Mouse (Mus musculus) layer of hippocampus, adult 18-20 months (tissue): Measurements from ENCODE around the gene Insm2. TPM values are rescaled to one million over a fixed set of nuclear protein-coding genes. Genes with fewer than 3 reads are reported as not detected.
A peak's percentile ranks its signal among the peaks of the same experiment; 100 is the strongest.
"Not testable (repeated sequence)": the region's sequence is repeated elsewhere in the genome, so short reads cannot be mapped to it uniquely, and the experiment has no call there.

ENCODE experiments used
- DNase-seq, 2 experiments: peaks; one replicate each; pipeline ENCODE4 v3.0.0; 2022; ENCODE audit warnings: low spot score in 2 of 2
- long read RNA-seq: library from polyadenylated mRNA; stranded (forward); transcript quantifications from one replicate; pipeline ENCODE4 v2.0.0, GENCODE M21; 2021
- total RNA-seq, 2 experiments: library from RNA; stranded (reverse); gene quantifications; 2 replicates each; pipeline ENCODE4 v1.2.3; 2021

Gene Insm2
- under 1 TPM in 1 of 2 experiments, not detected in 1; 0.20 TPM for total RNA-seq
- long read RNA-seq, partial matches to known transcripts: 0 of 1 reads
- long read RNA-seq, other reads (novel, unspliced or antisense): 0 of 1 reads

DNA sequence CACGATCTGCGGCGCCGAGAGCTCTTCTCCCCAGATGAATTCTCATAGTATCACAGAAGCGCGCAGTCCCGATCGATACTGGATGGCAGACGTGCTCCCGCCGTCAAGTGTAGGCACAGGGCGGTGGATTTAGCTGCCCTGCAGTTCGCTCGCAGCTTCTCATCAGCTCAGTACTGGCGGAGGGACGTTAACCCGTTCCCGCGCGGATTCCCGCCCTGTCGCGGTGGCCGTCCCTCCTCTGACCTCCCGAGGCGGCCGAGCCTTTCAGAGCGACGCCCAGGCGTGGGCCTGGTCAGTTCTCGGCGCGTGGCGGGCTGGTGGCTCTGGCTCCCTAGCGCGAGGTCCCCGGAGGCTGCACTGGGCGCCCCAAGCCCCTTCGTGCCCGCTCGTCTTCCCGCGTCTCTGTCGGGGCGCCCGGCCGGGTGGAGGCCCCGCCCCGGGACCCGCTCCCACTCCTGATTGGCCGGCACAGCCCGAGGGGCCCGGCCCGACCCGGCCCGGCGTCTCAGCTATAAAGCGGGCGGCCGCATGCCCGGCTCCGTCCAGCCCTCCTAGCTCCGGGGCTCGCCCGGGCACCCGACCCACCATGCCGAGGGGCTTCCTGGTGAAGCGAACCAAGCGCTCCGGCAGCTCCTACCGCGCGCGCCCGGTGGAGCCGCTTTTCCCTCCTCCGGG is at the start of gene Insm2:
TSS of gene Insm2 (plus strand) at position 541 of the 675 bp plus-strand sequence.
- DNase-seq: peak in 1 of 2 experiments; percentile 18

DNA sequence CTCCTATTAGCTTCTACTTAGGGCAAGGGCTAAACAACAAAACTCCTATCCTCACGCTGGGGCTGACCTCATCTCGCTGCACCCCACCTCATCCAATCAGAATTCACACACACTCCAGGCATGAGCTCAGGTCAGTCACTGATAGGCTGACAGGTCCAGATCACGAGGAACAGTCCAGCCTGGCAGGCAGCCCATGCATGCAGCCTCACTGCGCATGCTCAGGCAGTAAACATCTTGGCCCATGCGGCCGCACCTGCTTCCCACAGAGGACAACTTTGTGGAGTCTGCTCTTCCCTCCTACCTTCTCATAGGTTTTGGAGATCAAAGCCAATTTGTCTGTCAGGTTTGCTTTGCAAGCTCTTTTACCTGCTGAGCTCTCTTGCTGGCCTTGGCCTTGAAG is 44.3 kb upstream of the Insm2 start:
- not testable (repeated sequence) for DNase-seq

- DNase-seq: no peak
Measured at GRCm38 (mm10) chr12:55557866-55558265, 41.4 kb upstream of the Insm2 start.

DNA sequence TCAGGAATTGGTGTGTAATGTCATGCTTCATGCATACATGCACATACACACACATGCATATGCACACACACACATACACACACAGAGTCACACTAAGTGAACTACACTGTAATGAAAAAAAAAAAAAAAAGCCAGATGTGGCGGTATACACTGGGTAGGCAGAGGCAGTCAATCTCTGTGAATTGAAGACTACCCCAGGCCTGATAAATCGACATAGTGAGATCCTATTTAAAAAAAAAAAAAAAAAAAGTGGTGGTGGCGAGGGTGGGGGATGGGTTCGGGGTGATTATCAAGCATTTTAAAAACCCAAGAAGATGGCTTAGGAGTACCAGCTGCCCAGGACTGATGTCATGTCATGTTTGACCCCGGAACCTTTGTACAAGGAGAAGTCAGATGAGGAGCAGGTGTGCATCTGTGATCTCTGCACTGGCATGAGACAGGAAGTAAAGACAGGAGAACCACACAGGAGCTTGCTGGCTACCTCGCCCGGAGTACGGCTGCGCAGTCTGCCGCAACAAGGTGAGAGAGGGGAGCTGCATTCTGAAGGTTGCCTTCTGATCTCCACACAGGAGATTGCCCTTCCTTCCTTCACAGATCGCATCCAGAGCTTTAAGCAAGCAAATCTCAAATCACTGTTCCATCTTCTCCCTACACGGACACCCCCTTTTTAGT is 39.9 kb upstream of the Insm2 start:
- no peak for DNase-seq

DNA sequence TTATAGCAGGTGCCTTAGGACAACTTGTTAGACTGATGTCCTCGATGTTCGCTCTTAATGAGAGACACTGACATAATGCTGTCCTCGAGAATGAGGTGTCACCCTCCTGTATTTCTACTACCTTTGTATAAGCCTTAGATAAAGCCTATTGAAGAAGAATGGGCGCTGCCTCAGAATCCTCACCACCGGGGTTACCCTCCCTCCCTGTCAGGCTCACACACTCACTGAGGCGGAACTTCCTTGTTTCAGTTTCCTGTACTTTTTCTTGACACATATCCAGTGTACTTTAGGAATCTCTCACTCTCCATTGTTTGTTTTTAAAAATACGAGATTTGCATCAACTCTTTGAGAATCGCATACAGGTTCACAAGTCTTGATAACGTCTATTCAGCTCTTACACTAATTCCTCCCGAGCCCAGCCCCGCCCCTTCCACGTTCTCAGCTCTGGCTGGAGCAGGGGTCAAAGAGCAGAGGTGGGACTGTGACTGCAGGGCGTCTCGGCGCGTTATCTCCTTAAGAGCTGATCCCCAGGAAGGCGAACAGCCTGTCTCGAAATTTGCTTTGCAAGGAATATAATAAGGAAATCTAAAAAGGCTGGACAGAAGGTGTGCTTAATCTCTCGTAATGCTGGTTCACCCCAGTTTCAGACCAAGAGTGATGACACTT is 39.1 kb upstream of the Insm2 start:
- DNase-seq: no peak

- DNase-seq: no peak
Measured at GRCm38 (mm10) chr12:55563742-55564141, 35.5 kb upstream of the Insm2 start.

GRCm38 (mm10) chr12:55564187-55564963 is 34.9 kb upstream of the Insm2 start:
- DNase-seq: no peak

GRCm38 (mm10) chr12:55565206-55565605 is 34.0 kb upstream of the Insm2 start, which contains the start of gene Aldoart2:
TSS of gene Aldoart2 (plus strand) at chr12:55565239.
- DNase-seq: no peak

DNA sequence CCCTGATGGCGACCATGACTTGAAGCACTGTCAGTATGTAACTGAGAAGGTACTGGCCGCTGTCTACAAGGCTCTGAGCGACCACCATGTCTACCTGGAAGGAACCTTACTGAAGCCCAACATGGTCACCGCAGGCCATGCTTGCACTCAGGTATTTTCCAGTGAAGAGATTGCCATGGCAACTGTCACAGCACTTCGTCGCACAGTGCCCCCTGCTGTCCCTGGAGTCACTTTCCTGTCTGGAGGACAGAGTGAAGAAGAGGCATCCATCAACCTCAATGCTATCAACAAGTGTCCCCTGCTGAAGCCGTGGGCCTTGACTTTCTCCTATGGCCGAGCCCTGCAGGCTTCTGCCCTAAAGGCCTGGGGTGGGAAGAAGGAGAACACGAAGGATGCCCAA is 33.4 kb upstream of the Insm2 start:
- no peak for DNase-seq

GRCm38 (mm10) chr12:55566837-55567236 is 32.4 kb upstream of the Insm2 start:
- no peak for DNase-seq

- no peak for DNase-seq
Measured at GRCm38 (mm10) chr12:55568466-55568865, 30.8 kb upstream of the Insm2 start.

DNA sequence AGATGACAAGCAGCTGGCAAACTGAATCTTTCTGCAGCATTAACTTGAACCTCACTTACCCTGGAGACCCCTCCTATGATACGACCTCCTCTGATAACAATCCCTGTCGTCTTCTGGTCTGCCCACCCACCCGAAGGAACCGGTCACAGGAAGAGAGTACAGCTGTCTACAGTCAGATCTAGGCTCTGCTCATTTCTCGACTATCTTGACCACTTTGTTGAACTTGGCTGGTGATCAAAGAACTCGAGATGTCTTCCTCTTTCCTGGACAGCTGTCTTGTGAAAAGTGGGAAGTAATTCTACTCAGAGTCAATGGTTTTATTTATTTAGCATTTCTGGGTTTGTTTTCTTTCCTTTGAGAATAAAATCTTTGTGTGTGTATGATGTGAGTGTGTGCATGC is 29.6 kb upstream of the Insm2 start:
- no peak for DNase-seq

DNA sequence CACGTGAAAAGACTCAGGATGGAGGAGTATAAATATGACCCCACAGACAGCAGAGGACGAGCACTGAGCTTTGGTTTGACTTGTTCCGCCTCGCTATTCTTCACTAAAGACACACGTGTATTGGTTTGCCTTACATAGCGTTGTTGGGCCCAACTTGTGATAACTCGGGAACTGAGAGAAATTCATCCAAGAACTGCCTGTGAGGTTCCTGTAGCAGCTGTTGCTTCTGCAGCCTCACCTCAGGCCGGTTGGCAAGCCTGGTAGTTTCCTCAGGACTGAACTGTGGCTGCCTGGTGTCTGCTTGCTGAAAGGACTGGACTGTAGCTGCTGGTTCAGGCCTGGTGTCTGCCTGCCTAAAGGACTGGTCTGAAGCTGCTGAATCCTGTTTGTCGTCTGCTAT is 28.6 kb upstream of the Insm2 start:
- no peak for DNase-seq

GRCm38 (mm10) chr12:55571181-55571580 is 28.0 kb upstream of the Insm2 start:
- DNase-seq: no peak

DNA sequence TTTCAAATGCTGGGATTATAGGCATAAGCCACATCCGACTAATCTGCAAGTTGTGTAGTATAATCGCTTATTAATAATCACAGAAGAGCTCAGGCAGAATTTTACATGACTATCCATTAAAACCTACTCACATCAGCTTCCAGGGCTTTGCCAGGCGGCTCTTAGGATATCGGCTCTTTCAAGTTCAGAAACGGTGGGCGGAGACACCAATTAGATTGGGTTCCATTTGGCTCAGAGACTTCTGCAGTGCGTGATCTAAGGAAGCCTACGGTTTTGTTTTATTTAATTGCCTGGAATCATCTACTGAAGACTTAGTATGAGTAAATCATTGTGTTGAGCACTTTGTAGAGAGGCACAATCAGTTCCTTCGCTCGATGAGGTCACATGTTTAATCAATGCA is 27.6 kb upstream of the Insm2 start:
- DNase-seq: no peak

DNA sequence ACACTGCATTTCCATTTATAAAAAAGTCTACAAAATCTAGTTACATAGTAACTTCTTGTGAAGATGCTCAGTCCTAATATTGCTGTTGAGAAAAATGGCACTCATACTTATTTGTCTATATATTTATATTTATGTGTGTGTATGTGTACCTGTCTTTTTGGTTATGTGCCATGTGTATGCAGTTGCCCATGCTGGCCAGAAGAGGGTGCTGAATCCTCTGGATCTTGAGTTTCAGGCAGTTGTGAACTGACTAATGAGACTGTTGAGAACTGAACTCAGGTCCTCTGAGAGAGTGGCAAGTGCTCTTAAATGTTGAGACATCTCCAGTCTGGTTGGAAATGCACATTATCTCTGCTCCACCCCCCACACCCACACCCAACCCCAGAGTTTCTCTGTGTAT is 26.1 kb upstream of the Insm2 start:
- no peak for DNase-seq

DNA sequence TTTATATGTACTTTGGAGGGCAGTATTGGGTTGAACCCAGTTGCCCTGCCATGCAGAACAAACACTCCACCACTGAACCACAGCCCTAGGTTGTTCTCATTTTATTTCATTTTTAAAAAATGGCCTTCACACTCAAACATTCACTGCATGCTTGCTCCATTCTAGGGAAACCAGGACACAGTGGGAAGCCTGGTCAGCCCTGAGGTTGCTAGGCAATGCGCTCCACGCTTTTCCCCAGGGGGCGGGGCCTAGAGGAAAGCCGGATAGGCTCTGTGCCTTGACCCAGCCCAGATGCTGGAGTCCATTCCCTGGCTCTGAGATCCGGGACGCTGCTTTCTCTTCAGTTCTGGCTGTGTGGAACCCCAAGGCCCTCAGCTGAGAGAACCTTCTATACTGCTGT is 25.4 kb upstream of the Insm2 start:
- DNase-seq: no peak

DNA sequence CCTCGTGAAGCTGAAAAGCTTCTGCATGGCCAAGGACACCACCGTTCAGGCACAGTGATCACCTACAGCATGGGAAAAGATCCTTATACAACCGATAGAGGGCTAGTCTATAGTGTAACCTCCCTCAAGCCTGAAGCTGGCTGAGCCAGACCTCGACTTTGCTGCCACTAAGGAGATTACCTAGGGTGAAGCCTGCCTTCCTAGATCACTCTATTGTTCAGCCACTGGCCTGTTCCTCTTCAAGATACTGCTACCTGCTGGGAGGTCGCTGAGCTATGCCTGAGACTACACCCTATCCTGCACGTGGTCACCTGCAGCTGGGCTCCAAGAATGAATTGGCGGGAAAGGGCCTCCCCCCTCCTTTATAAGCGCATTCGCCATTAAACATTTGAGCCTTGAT is 12.3 kb upstream of the Insm2 start:
- not testable (repeated sequence) for DNase-seq

DNA sequence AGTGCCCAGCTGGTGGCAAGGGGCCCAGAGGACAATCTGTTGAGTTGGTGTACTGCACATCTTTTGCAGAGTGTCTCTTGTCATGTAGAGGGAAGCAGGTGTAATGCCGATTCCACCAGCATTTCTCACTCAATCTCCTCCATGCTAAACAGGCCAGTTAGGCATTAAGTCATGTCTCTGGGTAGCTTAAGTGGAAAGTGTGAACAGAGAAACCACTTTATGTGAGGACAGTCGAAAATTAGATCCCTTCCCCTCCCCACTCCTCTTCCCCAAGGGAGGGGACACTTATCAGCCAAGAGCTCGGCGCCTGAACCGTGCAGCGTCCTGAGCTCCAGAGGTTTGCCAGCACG is 715 bp upstream of the Insm2 start:
- DNase-seq: no peak

GRCm38 (mm10) chr12:55599639-55600502 is 644 bp downstream of the Insm2 start:
- peak; percentile 11 to 25 for DNase-seq
